Mouse (Mus musculus) left cerebral cortex, postnatal 14 days (tissue): ENCODE measurements around the gene Spin2e. TPM values are rescaled to one million over a fixed set of nuclear protein-coding genes. Genes with fewer than 3 reads are reported as not detected.
"Not testable (repeated sequence)": the region's sequence is repeated elsewhere in the genome, so short reads cannot be mapped to it uniquely, and the experiment has no call there.

ENCODE experiments used
- DNase-seq, 2 experiments: peaks; one replicate each; pipeline ENCODE4 v3.0.0; 2021 to 2022; ENCODE audit warnings: low spot score in 2 of 2, mixed read lengths in 1 of 2
- intact Hi-C: fragments of 180-260 bp; cut with DNase I; formaldehyde crosslinking; loops from one replicate; pipeline ENCODE4 v1.15.1; 2025
- long read RNA-seq, 2 experiments: library from polyadenylated mRNA; stranded (forward); transcript quantifications; one replicate each; pipeline ENCODE4 v2.0.0; 2021
- total RNA-seq, 2 experiments: library from RNA; stranded (reverse); gene quantifications; 2 replicates each; pipeline ENCODE4 v1.2.3; 2021

Spin2e gene
- not detected for total RNA-seq
- long read RNA-seq, experiment 1: 0 reads
- long read RNA-seq, experiment 2: 0 reads

DNA sequence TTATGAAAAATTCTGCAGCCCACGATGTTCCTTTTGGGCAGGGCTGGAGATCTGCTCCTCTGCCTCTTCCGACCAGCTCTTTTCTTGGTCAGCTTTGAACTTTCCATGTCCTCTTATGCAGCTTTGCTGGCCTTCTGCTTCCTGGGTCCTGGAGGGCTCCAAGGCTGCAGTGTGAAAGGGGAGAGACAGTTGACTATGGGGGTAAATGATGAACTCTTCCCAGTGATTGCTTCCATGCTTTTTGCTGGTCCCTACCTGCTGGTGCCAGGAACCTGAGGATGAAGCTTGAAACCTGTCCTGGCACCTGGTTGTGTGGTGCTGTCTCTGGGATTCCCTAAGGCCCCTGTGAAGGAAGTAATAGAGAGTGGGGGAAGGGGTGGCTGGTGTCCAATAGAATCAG lies at the start of gene Spin2e:
Spin2e (minus strand) TSS at position 101 of the 400 bp plus-strand sequence.
- DNase-seq, intact Hi-C loops: not testable (repeated sequence)

DNA sequence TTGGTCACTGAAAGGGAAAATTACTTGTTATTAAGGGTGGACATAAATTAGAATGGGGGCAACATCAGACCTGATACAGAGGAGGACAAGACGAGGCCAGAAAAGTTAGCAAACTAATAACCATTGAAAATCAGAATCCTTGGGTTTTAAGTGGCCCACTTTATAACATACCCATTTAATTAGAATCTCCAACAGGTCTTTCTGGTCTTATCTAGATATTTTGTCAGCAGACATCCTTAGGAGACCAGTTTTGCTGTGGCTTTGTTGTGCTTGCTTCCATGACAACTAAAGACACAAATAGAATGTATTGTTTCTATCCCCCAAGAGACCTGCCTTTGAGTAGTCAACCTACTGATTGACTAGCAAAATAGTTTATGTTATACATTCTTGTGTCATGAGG lies 44.5 kb downstream of the Spin2e start, which contains the start of gene Gm21883:
Gm21883 (minus strand) TSS at position 101 of the 400 bp plus-strand sequence.
- intact Hi-C loops, DNase-seq: not testable (repeated sequence)

Other genes with a start within 250 kb of the Spin2e start
- gene Btbd35f19, start 235.0 kb downstream of the Spin2e start, total RNA-seq: not detected
- not detected for gene Gm21883, start 44.6 kb downstream of the Spin2e start, total RNA-seq
- not detected for gene Btbd35f25, start 98.2 kb upstream of the Spin2e start, total RNA-seq